Mouse (Mus musculus) retina, postnatal 1 day (tissue): ENCODE measurements around the gene Tmem63a.
A peak's percentile ranks its signal among the peaks of the same experiment; 100 is the strongest.

Source experiments
- DNase-seq: peaks from one replicate; pipeline ENCODE4 v3.0.0-alpha.2; 2012

Gene Tmem63a

GRCm38 (mm10) chr1:180942166-180943031, at the start of gene Tmem63a:
Gene Tmem63a, plus strand, starts transcription at chr1:180942344.
- DNase-seq = peak; percentile 80

GRCm38 (mm10) chr1:180892808-180893207, 49.3 kb upstream of the Tmem63a start, which contains the start of gene Lefty2:
Gene Lefty2, plus strand, starts transcription at chr1:180893108.
- no peak for DNase-seq

- peak; percentile 32 for DNase-seq
Measured at GRCm38 (mm10) chr1:180894088-180894987, 47.8 kb upstream of the Tmem63a start.

DNA sequence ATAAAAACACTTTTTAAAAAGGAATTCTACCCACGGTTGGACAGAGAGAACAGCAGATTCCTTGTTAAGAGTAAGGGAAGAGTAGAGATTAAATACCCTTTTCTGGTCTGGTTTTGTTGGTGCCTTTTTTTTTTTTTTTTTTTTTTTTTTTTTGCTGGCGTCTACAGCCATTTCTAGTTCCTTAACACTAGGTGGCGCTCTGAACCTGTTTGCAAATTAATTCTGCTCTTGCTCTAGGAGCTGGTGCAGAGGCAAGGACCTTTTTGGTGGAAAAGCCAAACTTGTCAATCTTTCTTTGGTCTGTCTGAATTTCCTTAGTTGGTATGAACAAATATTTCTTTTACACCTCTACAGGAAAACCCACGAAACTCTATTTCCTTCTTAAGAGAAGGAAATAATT, 41.0 kb upstream of the Tmem63a start:
- peak; percentile 78 for DNase-seq

- no peak for DNase-seq
Measured at GRCm38 (mm10) chr1:180902915-180903314, 39.2 kb upstream of the Tmem63a start.

DNA sequence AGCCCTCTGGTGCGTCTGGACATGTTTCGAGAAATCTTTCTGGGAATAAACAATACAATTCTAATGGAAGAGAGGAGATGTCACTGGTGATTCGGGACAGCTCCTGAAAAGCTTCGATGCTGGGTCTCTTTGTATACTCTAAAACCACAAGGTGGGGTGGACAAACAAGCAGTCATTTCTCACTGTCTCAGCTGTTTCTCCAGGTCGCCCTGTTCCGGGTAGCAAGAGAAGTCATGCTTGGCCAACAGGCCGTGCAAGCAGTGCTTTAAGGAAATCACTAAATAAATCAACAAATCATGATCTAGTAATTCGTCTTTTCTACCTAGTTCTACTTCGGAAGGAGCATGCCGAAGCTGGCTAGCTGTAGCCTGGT, 38.5 kb upstream of the Tmem63a start:
- DNase-seq = no peak

DNA sequence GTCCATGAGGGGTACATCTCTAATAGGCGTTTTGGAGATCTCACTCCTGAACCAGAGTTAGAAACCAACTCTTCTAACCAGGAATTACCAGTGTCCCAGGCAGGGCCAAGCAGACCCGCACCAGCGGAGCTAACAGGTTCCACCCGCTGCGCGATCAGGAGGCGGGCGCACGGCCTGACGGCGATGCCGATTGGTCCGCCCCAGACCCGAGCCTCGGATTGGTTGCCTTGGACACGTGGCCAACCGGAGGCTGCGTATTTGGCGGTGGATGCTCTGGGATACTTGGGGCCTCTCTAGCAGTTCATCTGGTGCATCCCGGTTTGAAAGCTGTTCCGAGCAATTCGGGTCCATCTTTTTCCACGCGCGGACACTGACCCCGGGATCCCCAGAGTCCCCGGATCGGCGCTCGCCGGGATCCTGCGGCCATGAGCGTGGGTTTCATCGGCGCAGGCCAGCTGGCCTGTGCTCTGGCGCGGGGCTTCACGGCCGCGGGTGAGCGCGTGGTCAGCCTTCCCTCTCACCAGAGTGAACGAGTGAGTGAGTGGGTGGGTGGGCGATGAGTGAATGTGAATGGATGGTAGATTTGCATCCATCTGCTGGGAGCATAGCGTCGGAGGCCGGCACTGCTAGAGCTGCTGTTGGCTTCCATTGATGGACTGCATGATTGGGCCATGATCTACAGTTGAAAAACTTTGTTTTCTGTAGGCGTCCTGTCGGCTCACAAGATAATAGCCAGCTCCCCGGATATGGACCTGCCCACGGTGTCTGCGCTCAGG, 37.9 kb upstream of the Tmem63a start, which contains the start of gene Pycr2:
Gene Pycr2 (plus strand): TSS at position 255 of the 776 bp plus-strand sequence.
- DNase-seq = peak; percentile 96

- no peak for DNase-seq
Measured at GRCm38 (mm10) chr1:180904815-180905080, 37.4 kb upstream of the Tmem63a start.

GRCm38 (mm10) chr1:180905307-180905706, 36.8 kb upstream of the Tmem63a start:
- DNase-seq = no peak

- DNase-seq = no peak
Measured at GRCm38 (mm10) chr1:180905876-180906275, 36.3 kb upstream of the Tmem63a start.

GRCm38 (mm10) chr1:180906461-180907147, 35.5 kb upstream of the Tmem63a start:
- DNase-seq = no peak

DNA sequence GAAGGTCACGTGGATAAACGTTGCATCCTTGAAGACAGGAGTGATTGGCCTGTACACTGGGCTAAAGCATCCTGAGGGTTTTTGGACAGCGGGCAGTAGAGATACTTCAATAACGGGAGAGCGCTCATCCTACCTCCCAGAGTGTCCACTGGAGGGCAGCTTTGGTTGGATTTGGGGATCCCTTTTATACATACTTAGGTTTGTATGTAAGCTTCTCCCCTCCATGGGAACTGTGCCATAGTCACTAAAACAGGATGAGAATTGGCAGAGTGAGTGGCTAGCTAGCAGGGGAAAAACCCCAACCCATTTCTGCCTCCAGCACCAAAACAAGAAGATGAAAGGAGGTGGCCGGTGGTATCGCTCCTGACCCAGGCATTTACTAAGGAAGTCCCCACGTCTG, 31.0 kb upstream of the Tmem63a start:
- peak; percentile 29 for DNase-seq

DNA sequence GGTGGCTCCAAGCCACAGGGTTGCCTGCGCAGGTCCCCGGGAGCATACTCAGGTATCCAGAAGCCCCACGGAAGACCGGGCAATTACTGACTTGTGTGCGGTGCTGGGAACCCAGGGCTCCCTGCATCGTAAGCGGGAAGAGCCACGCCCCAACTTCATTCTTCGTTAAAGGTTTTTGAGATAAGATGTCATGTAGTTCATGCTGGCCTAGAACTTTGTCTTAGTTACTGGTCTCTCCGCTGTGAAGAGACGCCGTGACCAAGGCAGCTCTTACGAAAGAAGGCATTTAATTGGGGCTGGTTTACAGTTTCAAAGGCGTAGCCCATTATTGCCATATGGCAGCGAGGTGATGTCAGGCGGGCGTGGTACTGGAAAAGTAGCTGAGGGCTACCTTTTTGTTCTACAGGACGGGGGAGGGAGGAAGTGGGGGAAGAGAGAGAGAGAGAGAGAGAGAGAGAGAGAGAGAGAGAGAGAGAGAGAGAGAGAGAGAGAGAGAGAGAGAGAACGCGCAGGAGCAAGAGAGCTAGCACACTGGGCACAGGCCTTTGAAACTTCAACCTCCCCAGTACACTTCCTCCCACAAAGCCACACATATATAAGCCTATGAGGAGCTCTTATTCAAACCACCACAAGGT, 30.4 kb upstream of the Tmem63a start:
- no peak for DNase-seq

DNA sequence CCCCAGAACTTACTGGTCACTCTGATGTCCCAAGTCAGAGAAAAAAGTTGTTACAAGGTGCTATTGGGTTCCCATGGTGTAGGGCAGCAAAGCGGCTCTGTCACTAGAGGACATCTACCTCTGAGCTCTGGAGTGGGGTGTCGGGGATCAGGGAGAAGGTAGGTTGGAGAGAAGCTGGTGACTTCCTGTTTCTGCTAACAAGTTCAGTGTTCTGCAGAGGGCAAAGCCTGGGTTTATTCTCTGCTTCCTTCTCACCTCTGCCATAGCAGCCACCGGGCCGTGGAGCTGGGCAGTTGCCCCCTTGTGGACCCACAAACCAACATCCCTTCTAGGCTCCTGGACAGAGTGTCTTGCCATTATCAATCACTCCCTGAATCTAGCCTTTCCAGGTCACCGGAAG, 29.4 kb upstream of the Tmem63a start:
- no peak for DNase-seq

DNA sequence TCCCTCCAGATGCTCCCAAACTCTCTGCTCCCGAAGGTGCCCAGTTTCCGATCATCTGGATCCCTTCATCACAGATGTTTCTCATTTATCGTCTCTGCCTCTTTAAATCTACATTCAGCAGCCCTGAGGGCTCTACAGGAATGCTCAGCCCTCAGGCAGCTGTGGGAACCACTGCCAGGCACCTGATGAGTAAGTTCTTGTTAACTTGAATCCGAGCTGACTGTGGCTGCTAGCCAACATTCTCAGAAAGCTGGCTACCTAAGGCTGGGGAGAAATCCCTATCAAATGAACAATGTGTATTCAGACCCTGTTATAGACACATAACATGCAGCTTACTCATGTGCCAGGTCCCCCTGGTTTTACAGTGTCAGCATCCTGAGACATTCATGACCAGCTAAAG, 28.3 kb upstream of the Tmem63a start:
- DNase-seq = no peak

DNA sequence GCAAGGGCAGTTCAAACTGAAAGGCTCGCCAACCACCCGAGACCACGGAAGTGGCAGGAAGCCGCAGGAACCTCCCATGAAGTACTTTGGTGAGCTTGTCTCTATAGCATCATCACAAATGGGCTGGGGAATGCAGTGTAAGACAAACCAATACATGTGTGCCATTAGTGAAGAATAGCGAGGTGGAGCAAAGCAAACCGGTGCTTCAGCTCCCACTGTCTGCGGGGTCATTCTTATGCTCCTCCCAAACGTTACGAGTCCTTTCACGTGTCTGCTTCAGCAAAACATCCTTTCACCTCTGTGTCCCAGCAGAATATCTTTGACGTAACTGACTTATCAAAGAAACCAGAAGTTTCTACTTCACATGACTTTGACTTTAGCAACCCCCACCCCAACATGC, 25.7 kb upstream of the Tmem63a start:
- no peak for DNase-seq

DNA sequence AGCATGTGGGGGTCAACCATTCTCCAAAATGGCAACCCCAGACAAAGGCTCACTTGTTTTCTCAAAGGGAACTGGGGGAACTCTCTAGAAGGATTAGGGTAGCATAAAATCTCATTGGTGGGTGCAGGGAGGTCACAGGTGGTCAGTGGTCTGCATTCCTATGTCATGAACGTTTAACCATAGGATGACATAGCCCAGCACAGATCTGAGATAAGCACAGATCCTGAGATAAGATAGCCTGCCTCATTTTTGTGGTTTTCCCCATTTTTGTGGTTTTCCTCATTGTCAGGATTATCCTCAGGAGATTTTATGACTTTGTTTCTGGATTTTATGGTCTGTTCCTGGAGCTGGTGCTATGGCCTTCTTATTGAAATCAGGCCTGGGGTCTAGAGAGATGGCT, 25.1 kb upstream of the Tmem63a start:
- no peak for DNase-seq

- DNase-seq = peak; percentile 39
Measured at GRCm38 (mm10) chr1:180919686-180920085, 22.5 kb upstream of the Tmem63a start.

- no peak for DNase-seq
Measured at GRCm38 (mm10) chr1:180922273-180923048, 19.7 kb upstream of the Tmem63a start.

- no peak for DNase-seq
Measured at GRCm38 (mm10) chr1:180924737-180925136, 17.4 kb upstream of the Tmem63a start.

DNA sequence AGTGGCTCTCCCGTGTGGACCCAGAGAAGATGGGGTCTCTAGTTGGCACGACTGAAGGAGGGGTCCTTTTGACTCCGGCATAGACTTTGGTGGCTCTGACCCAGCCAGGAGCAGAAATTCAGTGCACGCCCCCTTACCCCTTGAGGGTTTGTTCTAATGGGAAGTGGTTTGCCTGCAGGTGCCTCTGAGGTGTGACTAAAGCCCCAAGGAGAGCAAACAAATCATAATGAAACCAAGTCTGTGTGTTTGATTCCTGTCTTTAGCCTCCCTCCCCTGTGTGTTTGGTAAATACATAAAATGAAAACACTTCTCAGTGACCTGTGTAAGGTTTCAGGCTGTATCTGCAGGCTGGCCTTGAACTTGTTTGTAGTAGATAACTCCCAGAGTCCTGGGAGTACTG, 15.9 kb upstream of the Tmem63a start:
- DNase-seq = no peak
